Mouse (Mus musculus): ENCODE data around the gene St8sia1.
A peak's percentile ranks its signal among the peaks of the same experiment; 100 is the strongest.

Gene St8sia1

DNA sequence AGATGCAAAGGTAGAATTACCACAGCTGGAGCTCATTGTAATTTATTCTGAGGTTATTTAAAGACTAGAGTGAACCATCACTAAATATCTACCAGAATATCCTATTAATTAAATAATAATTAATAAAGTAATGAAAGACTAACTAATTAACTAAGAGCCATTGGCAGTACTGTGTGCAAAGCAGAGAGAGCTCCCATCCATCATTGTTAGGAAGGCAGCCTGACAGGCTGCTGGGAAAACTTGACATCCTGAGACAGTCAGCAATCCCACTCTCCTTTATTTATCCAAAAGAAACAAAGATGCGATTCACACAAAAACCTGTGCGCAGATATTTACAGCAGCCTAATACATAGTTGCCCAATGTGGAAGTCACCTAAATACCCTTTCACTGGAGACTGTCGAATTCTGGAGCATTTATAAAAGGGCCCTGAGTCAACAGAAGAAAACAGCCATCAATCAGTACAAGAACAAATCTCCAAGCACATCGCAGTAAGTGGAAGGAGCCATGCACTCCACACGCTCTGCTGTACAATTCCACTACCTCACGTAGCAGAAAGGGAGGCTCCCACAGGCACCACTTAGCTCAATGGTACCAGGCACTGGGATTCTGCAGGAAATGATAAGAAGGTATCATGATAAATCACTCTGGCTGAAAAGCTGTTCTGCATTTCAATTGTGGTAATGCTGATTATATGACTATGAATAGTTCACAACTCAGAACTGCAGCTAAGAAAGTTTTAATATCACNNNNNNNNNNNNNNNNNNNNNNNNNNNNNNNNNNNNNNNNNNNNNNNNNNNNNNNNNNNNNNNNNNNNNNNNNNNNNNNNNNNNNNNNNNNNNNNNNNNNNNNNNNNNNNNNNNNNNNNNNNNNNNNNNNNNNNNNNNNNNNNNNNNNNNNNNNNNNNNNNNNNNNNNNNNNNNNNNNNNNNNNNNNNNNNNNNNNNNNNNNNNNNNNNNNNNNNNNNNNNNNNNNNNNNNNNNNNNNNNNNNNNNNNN is 15.7 kb upstream of the St8sia1 start:
- DNase-seq (ENCODE audit: low spot score) = no peak

DNA sequence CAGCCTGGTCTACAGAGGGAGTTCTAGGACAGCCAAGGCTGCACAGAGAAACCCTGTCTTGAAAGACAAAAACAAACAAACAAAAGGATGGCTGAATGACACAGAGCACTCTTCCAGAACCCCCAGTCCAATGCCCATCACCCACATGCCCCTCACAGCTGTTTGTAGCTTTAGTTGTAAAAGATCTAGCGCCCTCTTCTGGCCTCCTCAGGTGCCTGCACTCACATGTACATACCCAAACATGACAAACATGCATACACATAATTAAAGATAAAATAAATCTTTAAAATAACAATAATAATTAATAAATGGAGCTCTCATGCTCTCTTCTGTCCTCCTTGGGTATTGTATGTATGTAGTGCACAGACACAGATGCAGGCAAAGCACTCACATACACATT is 13.0 kb upstream of the St8sia1 start:
- no peak for DNase-seq (ENCODE audit: low spot score)

DNA sequence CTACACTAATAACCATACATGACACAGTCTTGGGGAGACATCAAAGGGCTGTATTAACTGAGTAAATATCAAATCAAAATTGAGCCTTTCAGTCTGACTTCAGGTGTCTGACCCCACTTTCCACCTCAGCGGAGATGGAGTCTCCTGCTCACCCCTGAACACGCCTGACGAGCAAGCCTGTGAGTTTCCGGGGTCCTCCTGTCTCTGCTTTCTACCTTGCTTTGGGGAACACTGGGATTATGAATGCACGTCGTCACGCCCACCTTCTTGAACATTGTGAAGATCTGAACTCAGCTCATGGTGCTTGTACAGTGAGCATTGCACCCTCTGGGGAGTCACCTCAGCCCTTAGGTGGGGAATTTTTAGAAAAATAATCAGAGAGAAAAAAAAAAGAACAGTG is 9.0 kb upstream of the St8sia1 start:
- DNase-seq (ENCODE audit: low spot score) = no peak

DNA sequence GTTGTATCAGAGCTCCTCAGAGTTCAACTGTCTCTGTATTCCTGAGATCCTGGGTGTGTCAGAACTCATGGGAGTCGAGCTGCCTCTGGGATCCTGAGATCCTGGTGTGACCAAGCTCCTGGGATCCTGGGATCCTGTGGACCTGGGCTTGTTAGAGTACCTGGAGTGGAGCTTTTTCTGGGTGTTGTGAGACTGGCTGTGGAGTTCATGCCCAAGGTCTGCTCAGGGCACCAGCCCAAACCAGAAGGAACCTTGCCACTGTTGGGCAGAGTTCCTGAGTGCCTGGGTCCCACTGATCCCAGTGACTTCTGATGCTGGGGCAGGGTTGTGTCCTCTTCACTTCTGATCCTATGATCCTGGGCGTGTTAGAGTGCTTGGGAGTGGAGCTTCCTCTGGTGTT is 8.0 kb upstream of the St8sia1 start:
- DNase-seq (ENCODE audit: low spot score) = no peak

DNA sequence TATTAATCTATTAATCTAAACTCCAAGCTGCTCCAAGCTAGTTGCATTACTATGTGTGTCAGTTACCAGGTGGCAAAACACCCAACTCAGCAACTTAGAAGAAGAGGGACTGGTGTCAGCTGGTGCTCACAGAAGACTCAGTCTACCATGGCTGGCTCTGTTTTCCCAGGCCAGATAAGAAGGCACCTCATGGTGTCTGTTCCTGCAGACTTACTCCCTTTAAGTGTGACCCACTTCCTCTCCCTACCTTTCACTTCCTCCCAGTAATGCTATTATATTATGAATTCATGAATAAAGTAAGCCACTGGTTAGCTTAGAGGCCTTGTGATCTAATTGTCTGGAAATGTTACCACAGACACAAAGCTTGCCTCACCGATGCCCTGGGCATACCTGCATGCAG is 3.2 kb upstream of the St8sia1 start:
- no peak for DNase-seq (ENCODE audit: low spot score)

DNA sequence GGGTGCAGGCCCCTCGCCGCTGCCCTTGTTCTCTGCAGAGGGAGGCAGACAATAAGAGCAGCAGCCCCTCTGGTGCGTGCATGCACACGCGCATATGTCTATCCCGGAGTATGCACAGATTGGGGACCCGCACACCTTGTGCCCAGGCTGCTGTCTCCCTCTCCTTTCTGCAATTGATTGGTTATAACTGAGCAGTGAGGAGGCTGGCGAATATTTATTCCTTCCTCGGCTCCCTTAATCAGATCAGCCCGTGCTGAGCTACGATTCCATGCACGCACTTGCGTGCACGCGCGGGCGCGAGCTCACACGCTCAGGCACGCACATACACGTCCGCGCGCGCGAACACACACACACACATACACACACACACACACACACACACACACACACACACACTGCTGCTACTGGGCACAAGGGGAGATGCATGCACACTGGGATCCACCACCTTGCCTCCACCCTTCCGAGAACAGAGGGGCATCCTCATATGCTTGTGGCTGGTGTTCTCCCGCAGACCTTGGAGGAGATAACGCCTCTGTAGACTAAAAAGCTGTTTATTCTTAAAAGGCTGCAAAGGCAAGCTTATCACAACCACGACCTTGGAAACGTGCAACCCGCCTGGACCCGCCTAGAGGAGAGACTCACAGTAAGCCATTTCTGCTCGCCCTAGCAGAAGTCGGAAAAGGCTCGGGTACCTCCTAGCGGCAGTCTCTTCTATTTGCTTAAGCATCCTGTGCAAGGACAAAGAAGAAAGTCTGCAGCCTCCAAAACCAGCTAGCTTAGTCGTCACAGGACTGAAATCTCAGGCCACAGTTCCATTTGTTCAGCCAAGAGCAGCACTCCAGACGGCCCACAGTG is 506 bp upstream of the St8sia1 start:
- peak; percentile 60 for DNase-seq (ENCODE audit: low spot score)

DNA sequence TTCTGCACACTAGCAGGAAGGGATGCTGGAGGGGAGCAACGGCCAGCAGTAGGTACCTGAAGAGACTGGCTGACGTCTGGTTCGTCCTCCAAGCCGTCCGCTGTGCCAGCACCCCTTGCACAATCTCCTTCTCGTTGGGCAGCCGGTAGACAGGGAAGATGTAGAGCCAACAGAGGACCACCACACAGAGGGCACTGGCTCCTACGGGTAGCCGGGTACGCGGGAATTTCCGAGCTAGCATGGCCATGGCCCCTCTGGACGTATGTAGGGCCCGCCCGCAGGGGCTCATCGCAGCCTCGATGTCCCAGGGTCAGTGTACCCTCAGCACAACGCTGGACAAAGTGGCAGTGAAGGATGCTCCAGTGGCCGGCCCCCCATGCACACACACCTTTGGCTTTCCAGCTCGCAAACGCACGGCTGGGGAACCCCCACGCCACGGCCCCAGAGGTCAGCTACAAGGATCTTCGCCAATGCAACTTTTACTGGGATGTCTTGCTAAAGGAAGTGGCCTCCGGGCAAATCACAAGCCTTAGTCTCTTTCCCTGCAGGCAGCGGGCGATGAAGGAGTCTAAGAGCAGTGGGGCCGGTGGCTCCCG is 674 bp downstream of the St8sia1 start:
- no peak for DNase-seq (ENCODE audit: low spot score)

DNA sequence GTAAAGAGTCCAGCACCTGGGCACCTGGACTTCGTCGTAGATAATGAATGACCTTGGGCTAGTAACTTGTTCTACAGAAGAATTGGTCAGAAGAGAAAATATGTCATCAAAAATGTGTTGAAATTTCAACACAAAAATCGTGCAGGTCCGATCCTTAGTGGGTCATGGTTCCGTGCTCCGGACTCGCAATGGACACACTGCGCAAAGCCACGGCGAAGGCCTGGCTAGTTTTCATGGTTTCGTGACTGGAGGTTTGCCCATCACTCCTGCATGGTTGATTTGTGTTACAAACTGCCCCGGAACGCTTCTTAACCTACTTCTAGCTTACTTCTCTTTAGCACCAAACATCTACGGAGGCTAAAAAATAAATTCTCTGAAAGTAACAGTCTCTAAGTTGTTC is 1.4 kb downstream of the St8sia1 start:
- DNase-seq (ENCODE audit: low spot score) = no peak

DNA sequence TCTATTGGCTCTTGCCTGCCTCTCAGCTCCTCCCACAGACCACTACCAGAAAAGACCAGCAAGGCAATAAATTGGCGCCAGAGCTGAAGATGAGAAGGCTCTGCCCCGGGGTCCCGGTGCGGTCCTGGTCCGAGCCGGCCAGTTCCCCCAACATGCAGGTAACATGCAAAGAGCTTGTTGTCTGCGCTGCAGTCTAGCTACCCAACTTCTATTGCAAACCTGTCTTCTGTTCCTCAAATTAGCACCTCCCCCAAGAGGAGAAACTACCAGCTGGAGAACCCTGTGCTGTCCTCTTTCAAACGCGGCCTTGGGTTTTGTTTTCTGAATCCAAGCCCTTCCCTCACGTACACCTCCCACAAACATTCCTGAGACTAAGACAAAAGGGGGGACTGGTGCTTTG is 1.8 kb downstream of the St8sia1 start:
- no peak for DNase-seq (ENCODE audit: low spot score)

DNA sequence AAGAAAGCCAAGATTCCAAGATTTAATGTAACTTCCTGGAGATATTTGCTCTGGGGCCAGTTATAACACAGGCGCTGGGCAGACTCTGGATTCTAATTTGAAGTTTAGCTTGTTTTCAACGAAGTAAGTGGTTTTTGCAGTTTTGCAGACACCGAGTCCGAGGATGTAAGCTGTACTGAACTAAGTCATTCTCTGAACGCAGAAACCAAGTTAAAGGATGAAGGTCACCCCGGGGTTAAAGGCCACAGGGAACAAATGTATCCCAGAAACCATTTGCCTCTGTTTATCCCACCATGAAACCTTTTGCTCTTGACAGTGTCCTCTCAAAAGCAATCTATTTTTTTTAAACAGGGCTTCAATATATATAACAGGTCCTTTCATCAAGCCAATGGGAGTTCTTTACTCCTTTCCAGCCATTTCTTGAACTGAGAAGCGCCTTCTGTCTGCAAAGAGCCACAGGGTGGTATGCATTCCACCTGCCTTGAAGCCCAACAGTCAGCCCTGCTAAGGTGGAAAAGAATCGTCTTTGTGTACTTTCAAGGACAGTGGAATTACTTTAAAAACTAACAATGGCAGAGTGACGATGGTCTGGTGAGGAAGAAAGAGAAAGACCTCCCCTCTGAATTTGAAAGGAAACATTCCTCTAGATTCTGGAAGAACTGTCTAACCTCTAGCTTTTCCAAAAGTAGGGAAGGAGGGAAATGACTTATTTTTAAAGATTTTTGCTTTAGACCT is 2.4 kb downstream of the St8sia1 start:
- DNase-seq (ENCODE audit: low spot score) = no peak

DNA sequence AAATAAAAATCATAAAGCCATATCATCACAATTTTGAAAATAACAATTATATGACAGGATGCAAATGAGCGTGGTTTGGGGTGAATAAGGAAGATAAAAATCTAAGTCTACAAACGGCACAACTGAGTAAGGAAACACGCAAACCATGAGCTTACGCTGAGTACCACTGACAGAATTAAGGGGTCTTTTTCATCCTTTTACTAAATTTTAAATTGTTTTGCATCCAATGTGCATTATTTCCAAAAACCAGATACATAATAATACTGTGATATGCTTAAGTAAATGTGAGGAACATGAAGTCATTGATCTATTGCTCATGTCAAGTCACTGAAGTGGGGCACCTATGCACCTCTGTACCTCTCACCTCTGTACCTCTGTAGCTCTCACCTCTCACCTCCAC is 7.7 kb downstream of the St8sia1 start:
- DNase-seq (ENCODE audit: low spot score) = no peak

DNA sequence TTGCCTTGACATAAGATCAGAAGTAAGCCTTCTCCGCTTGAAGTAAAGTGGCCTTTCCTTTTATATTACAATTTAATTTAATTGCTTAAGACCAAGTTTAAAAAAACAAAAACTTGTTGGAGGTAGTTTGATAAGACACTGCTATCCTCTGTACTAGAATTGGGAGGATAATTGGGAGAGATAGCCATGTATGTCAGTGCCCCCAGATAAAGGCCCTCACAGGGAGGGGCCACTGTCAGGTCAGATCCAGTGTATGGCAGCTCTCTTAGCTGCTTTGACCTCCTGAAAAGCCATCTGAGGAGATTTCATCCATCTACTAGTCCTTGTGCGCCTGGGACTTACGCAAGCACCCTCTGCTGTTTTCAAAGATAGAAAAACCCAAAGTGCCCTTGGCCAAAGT is 9.0 kb downstream of the St8sia1 start:
- no peak for DNase-seq (ENCODE audit: low spot score)

DNA sequence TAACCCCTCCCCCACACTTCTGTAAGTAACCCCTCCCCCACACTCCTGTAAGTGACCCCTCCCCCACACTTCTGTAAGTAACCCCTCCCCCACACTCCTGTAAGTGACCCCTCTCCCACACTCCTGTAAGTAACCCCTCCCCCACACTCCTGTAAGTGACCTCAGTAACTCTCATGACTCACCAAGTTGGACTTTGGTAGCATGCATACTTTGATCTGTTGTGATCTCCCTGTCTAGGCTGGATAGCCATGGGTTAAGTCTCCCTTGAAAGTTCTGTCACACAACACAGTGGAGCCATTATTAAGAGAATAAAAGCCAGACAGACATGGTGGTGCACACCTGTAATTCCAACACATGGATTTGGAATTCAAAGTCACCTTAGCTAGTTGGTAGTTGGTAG is 11.1 kb downstream of the St8sia1 start:
- DNase-seq (ENCODE audit: low spot score) = no peak

DNA sequence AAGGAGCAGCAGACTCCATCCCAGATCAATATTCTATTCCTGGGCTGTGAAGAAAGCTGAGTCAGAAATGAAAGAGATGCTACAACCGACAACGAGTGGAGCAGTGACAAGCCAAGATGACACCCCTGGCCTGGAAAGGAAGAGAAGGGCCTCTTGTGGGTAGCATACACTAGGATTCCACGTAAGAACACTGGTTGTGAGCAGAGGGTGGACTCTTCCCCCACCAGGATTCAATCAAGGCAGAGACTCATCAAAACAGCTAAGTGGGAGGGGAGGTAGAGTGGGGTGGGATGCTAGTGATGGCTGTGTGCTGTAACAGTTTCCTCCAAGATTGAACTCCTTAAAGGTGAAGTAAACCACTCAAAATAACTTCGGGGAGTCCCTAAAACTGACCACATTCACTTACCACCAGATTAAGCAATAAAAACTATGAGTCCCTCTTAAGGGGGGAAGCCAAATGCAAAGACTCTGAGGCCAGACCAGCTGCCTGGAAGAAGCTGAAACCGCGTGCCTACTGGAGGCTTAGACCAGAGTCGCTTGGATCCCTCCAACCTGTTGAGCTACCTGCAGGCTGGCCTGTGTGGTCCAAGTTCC is 11.8 kb downstream of the St8sia1 start:
- DNase-seq (ENCODE audit: low spot score) = no peak

DNA sequence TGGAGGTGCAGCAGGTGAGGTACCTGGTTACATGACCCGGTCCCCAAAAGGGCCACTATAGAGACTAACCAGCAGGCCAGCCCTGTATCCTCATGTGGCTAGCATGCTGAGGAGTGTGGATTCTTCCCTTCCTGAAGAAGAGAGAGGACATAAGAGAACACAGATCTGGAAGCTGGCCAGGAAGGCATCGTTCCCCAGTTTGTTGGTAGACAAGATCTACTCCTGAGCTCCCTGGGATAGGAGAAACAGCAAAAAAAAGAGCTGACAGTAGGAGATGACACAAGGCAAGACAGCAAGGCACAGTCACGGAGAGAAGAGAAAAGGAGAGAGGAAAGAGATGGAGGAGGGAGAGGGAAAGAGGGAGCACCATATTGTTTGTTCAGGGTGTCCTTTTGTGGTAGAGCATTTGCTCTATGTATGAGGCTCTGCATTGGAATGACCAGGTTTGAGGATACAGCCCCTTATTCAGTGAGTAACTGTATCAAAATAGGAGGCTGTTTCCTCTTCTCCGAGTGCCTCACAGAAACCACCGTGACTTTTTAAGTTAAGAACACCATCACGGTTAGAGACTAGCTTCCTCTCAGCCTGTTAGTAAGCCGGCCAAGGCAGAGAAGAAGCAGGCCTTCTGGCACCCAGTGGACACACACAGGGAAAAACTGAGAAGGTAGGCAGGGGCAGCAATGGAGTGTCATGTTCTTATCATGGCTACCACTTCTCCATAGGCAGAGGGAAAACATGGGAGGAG is 12.5 kb downstream of the St8sia1 start:
- no peak for DNase-seq (ENCODE audit: low spot score)

DNA sequence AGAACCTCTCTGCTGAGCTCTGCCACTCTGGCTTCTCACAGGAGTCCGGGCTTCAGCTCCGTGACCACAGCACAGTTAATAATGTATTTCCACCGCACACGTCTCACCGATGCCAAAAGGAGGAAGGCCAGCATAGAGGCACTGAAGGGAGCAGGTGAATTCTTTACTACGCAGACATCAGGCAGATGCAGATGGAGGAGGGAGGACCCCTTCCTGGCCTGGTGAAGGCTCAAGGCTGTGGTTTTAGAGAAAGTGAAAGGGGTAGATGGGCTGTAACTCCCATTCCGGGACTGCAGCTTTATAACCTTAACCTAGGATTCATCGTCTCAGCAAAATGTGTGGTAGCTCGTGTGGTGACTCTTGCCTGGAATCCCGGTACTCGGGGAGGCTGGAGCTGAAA is 13.9 kb downstream of the St8sia1 start:
- no peak for DNase-seq (ENCODE audit: low spot score)

DNA sequence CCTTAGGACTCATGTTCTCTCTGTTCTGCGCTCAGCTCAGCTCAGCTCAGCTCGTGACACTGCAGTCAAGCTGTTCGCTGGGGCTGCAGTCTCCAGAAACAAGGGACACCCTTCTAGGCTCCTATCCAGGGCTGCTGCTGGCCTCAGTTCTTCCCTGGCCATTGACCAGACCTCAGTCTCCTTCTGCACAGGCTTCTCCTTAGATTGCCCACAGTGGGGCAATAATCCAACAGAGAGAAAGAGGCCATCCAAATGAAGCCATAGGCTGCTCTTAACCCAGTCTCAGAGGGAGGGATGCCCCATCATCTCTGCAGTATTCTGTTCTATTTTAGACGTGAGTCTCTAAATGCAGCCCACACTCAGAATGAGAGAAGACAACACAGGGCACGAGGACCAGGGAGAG is 15.3 kb downstream of the St8sia1 start:
- no peak for DNase-seq (ENCODE audit: low spot score)

DNA sequence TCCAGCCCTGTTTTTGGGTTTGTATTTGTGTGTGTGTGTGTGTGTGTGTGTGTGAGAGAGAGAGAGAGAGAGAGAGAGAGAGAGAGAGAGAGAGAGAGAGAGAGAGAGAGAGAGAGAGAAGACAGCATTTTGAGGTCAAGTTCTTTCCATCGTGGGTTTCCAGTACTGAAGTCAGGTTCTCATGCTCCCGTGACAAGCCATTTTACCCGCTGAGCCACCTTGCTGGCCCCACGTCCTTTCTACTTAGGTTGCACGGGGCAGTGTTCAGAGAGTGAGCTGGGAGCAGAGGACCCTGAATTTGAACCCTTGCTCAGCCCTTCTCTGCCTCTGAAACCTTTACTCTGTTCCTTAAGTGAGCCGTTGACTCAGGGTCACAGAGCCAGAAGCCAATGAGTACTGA is 17.2 kb downstream of the St8sia1 start:
- no peak for DNase-seq (ENCODE audit: low spot score)

DNA sequence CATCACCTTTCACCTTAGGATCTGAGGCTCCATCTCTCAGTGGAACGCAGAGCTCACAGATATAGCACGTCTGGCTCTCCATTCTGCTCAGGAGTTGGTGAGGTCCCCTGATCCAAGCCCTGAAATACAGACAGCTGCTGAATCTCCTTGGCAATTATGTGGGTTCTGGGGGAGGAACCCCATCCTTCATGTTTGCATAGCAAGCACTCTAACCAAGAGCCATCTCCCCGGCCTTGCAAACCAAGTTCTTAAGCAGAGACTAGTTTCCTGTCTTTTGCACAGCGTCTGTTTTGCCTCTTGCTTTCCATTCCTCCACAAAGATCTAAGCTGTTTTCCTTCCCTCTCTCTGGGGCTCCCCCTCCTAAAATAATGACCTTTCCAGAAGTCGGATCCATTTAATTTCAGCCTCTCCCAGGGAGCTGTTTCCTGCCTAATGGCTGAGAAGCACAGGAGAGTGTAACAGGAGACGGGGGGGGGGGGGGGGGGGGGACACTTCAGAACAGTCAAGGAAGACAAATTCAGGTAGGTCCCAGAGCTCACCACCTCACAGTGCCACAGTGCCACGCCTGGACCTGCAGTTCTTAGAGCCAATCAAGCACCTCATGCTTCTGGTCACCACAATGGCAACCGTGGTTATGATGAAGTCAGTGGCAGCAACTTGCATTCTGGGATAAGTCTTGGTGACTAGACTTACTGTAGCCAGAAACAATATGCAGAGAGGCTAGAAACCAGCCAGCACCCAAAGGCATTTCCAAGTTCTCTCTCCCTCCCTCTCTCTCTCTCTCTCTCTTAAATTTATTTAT is 18.0 kb downstream of the St8sia1 start:
- DNase-seq (ENCODE audit: low spot score) = no peak

DNA sequence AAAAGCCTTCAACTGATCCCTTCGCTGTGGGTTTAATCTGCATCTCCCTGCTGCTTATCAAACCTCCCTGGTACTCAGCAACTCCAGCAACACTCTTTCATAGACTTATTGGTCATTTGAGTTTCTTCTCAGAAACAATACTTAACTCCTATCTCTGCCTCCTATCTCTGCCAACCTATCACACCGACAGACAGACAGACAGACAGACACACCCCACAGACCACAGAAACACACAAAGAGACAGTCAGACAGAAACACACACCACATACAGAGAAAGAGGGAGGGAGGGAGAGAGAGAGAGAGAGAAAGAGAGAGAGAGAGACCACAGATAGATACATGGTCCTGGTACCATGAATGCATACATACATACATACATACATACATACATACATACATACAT is 18.8 kb downstream of the St8sia1 start:
- DNase-seq (ENCODE audit: low spot score) = no peak
